Mouse (Mus musculus): ENCODE measurements around the gene Fam69a.
A peak's percentile ranks its signal among the peaks of the same experiment; 100 is the strongest.
"Not testable (repeated sequence)": the region's sequence is repeated elsewhere in the genome, so short reads cannot be mapped to it uniquely, and the experiment has no call there.

The Fam69a gene

GRCm38 (mm10) chr5:107986967-107987834 is at the start of gene Fam69a:
Gene Fam69a (minus strand): TSS chr5:107987085.
- DNase-seq, result peak; percentile 85 to 86

GRCm38 (mm10) chr5:108035523-108035922 is 48.6 kb upstream of the Fam69a start:
- DNase-seq, result no peak

- peak; percentile 25 to 43 for DNase-seq
Observed at GRCm38 (mm10) chr5:108034194-108034593, 47.3 kb upstream of the Fam69a start.

GRCm38 (mm10) chr5:108031267-108031666 is 44.4 kb upstream of the Fam69a start:
- no peak for DNase-seq

- DNase-seq, result peak; percentile 33 to 45
Observed at GRCm38 (mm10) chr5:108029968-108030367, 43.1 kb upstream of the Fam69a start.

GRCm38 (mm10) chr5:108028797-108029536 is 42.1 kb upstream of the Fam69a start:
- DNase-seq, result not testable (repeated sequence)

GRCm38 (mm10) chr5:108028230-108028629 is 41.3 kb upstream of the Fam69a start:
- no peak for DNase-seq

GRCm38 (mm10) chr5:108021346-108021745 is 34.5 kb upstream of the Fam69a start:
- no peak for DNase-seq

- no peak for DNase-seq
Observed at GRCm38 (mm10) chr5:108019367-108019766, 32.5 kb upstream of the Fam69a start.

- DNase-seq, result no peak
Observed at GRCm38 (mm10) chr5:108017232-108017631, 30.3 kb upstream of the Fam69a start.

- no peak for DNase-seq
Observed at GRCm38 (mm10) chr5:108015422-108015821, 28.5 kb upstream of the Fam69a start.

GRCm38 (mm10) chr5:108014173-108014572 is 27.3 kb upstream of the Fam69a start:
- no peak for DNase-seq

GRCm38 (mm10) chr5:108009721-108010120 is 22.8 kb upstream of the Fam69a start:
- DNase-seq, result no peak

GRCm38 (mm10) chr5:108005134-108005533 is 18.2 kb upstream of the Fam69a start:
- peak; percentile 66 for DNase-seq

- no peak for DNase-seq
Observed at GRCm38 (mm10) chr5:108002734-108003133, 15.8 kb upstream of the Fam69a start.

- peak; percentile 74 to 75 for DNase-seq
Observed at GRCm38 (mm10) chr5:108000776-108001548, 14.1 kb upstream of the Fam69a start.

GRCm38 (mm10) chr5:107997717-107998116 is 10.8 kb upstream of the Fam69a start:
- DNase-seq, result no peak

- DNase-seq, result no peak
Observed at GRCm38 (mm10) chr5:107995936-107996335, 9.1 kb upstream of the Fam69a start.

GRCm38 (mm10) chr5:107987835-107988251 is 958 bp upstream of the Fam69a start:
- DNase-seq, result peak; percentile 43 to 48

- DNase-seq, result peak; percentile 77 to 81
Observed at GRCm38 (mm10) chr5:107986255-107986966, 474 bp downstream of the Fam69a start.

- no peak for DNase-seq
Observed at GRCm38 (mm10) chr5:107983946-107984345, 2.9 kb downstream of the Fam69a start.

- DNase-seq, result no peak
Observed at GRCm38 (mm10) chr5:107982016-107982415, 4.9 kb downstream of the Fam69a start.
